Mouse (Mus musculus) ES-E14 (cell line): ENCODE measurements around the gene Bcr.

Experiments used
- CHD2 ChIP-seq: IDR thresholded peaks from 2 replicates; pipeline ENCODE4 v1.6.1; 2014; ENCODE audit warnings: mild to moderate bottlenecking, low read depth, low read length, inconsistent platforms
- ZC3H11A ChIP-seq: IDR thresholded peaks from 2 replicates; pipeline ENCODE4 v1.6.1; 2012; ENCODE audit warnings: low read depth, mild to moderate bottlenecking, inconsistent platforms, low read length, borderline replicate concordance
- ZNF384 ChIP-seq: IDR thresholded peaks from 2 replicates; pipeline ENCODE4 v1.6.1; 2012; ENCODE audit warnings: low read depth, low read length, inconsistent platforms

DNA sequence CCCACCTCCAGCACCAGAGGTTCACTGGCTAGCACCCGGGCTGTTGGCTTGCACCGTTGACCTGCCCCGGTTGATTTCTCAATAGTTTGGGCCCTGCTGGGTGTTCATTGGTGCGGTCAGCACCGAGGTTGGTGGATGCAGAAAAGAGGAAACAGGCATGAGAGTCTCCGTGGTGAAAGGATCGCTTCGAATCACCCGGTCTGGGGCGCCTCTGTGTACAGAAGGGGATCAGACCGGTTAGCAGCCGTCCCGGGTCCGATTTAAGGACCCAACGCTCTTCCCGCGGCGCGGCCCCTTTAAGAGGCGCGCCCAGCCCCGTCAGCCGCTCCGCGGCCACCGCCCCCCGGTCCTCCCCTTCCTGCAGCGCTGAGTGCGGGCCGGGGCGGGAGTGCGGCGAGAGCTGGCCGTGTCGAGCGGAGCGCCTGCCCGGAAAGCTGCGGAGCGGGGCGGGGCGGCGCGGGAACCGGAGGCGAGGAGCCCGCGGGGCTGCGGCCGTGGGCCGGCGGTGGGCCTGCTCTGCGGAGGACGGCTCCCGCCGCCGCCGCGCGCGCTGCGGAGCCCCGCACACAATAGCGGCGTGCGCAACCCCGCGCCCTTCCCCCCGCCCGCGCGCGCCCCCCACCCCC lies at the start of gene Bcr:
- TF ChIP-seq CHD2 (no peak), ZNF384 (no peak), ZC3H11A (no peak)
